Mouse (Mus musculus): Measurements from ENCODE around the gene Dctd. TPM values are rescaled to one million over a fixed set of nuclear protein-coding genes. Genes with fewer than 3 reads are reported as not detected.
"Not testable (repeated sequence)": the region's sequence is repeated elsewhere in the genome, so short reads cannot be mapped to it uniquely, and the experiment has no call there.

Gene Dctd
- polyA plus RNA-seq, 1 experiment from 2014 or later, result 22.6 TPM

DNA sequence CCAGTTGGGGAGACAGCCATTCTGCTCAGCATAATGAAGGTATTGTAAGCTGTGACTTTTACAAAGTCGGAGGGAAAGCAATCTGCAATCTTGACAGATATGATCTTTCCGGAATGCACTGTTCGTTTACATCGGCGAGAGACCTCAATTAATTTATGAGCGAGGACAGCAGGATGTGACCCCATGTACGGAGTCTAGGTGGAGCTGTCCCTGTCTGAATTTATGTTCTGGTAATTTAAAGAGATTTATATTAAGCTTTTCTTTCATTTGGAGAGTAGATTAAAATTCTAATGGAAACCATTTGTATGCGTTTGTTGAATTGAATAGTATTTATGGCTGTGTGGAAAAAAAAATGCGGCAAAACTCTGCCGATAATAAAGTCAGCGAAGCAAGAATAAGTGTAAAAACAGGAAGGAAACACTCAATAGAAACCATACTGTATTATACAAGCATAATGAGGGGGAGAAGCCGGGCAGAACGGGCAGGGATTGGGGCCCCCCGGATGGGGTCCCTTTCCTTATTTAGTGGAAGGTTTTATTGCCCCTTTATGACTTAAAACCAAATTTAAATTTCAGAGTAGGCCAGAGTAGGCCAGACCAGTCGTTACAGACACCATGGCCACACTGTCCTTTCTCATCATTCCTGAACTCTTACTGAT lies 59.8 kb downstream of the Dctd start:
- Histone ChIP-seq H3K27ac (ENCODE audit: low read length) (no peak overlapping the region), H3K4me1 (ENCODE audit: control insufficient read depth, insufficient read depth, low read length) (0 out of 2 replicates have a peak, but pooled peaks cover 5% of the 10 kb centered on the region)

DNA sequence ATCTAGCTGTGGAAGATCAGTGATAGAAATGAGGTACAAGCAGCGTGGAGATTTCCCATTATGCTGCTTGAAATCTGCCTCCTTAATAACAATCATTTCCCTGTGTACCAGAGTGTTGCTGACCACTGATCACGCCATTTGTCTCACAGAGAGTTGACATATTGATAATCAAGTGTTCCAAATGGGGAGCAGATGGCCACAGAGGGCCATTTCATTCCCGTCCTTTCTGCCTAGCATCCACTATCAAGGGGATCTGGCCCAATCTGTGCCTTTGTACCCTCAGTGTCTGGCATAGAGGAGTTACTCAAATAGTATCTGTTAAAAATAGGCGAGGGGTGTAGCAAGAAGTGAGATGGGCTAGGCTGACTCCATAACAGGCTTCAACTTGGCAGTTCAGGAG lies 78.5 kb downstream of the Dctd start:
- Histone ChIP-seq H3K4me2 (ENCODE audit: low read depth, low read length) (no peak overlapping the region), H3K36me3 (ENCODE audit: control insufficient read depth, insufficient read depth, low read length) (no peaks in the 10 kb centered on the region), H3K27ac (ENCODE audit: low read length) (no peak overlapping the region), H3K9ac (ENCODE audit: low read length) (no peak overlapping the region), H3K4me3 (replicated peaks; ENCODE audit: low read length) (no peak overlapping the region), H3K9me3 (replicated peaks; ENCODE audit: control insufficient read depth, low read length) (no peaks in the 10 kb centered on the region), H3K27me3 (ENCODE audit: control insufficient read depth, insufficient read depth, low read length) (no peaks in the 10 kb centered on the region), H3K4me1 (ENCODE audit: control insufficient read depth, insufficient read depth, low read length) (no peaks in the 10 kb centered on the region)
- no peak for ATAC-seq (ENCODE audit: insufficient read depth, low FRiP score)
- 74% methylated on average over 4 of the region's 4 CpGs for WGBS

More for the DNA sequence above, 59.8 kb downstream of the Dctd start:
- H3K4me3 ChIP-seq (replicated peaks; ENCODE audit: low read length), result no peak overlapping the region
- no peaks in the 10 kb centered on the region for H3K36me3 ChIP-seq (ENCODE audit: control insufficient read depth, insufficient read depth, low read length)
- H3K27me3 ChIP-seq (ENCODE audit: control insufficient read depth, insufficient read depth, low read length), result no peaks in the 10 kb centered on the region
- no peak overlapping the region for H3K9ac ChIP-seq (ENCODE audit: low read length)
- no peak for ATAC-seq (ENCODE audit: insufficient read depth, low FRiP score)
- H3K9me3 ChIP-seq (replicated peaks; ENCODE audit: control insufficient read depth, low read length), result no peaks in the 10 kb centered on the region
- no peak overlapping the region for H3K4me2 ChIP-seq (ENCODE audit: low read depth, low read length)
- WGBS, result 32% methylated on average over 15 of the region's 15 CpGs

DNA sequence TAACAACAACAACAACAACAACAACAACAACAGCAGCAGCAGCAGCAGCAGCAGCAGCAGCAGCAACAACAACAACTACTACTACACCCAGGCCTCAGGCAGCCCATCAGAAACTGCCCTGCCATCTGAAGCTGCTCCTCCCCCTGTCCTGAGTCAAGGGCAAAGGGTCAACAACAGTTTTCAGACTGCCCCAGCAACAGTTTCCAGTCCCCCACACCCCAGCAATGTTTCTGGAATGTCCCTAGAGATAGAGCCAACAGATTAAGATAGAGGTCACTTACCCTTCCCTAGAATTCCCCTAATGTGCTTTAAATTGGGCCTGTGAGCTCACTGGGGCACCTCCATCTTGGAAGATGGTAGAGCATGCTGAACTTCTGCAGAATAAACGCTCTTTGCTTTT lies 79.0 kb downstream of the Dctd start:
- Histone ChIP-seq H3K9me3 (replicated peaks; ENCODE audit: control insufficient read depth, low read length) (no peaks in the 10 kb centered on the region), H3K4me3 (replicated peaks; ENCODE audit: low read length) (no peak overlapping the region), H3K9ac (ENCODE audit: low read length) (no peak overlapping the region), H3K27me3 (ENCODE audit: control insufficient read depth, insufficient read depth, low read length) (no peaks in the 10 kb centered on the region), H3K27ac (ENCODE audit: low read length) (no peak overlapping the region), H3K4me1 (ENCODE audit: control insufficient read depth, insufficient read depth, low read length) (no peaks in the 10 kb centered on the region), H3K36me3 (ENCODE audit: control insufficient read depth, insufficient read depth, low read length) (no peaks in the 10 kb centered on the region), H3K4me2 (ENCODE audit: low read depth, low read length) (no peak overlapping the region)
- no peak for ATAC-seq (ENCODE audit: insufficient read depth, low FRiP score)
- WGBS, result 94% methylated on average over 1 of the region's 1 CpGs

DNA sequence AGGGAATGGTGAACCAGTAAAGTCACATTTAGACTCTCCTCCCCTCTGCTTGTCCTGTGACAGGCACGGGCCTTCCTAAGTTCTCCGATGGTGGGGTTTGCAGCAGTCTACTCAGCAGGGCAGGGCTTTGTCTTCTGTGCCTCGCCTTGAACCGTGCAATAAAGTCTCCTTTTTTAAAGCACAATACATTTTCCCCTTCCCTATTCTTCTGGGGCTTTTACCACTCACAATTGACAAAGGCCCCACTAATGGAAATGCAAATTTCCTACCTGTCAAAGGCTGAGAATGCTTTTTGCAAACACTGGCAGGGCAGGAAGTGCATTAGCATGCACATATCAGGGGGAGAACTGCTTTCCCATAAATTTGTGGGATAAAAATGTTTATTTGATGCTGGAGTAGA lies 80.1 kb downstream of the Dctd start:
- Histone ChIP-seq H3K27me3 (ENCODE audit: control insufficient read depth, insufficient read depth, low read length) (no peaks in the 10 kb centered on the region), H3K4me1 (ENCODE audit: control insufficient read depth, insufficient read depth, low read length) (no peaks in the 10 kb centered on the region), H3K9me3 (replicated peaks; ENCODE audit: control insufficient read depth, low read length) (no peaks in the 10 kb centered on the region), H3K27ac (ENCODE audit: low read length) (no peak overlapping the region), H3K4me2 (ENCODE audit: low read depth, low read length) (no peak overlapping the region), H3K36me3 (ENCODE audit: control insufficient read depth, insufficient read depth, low read length) (no peaks in the 10 kb centered on the region), H3K9ac (ENCODE audit: low read length) (no peak overlapping the region), H3K4me3 (replicated peaks; ENCODE audit: low read length) (no peak overlapping the region)
- 49% methylated on average over 4 of the region's 4 CpGs for WGBS
- no peak for ATAC-seq (ENCODE audit: insufficient read depth, low FRiP score)

DNA sequence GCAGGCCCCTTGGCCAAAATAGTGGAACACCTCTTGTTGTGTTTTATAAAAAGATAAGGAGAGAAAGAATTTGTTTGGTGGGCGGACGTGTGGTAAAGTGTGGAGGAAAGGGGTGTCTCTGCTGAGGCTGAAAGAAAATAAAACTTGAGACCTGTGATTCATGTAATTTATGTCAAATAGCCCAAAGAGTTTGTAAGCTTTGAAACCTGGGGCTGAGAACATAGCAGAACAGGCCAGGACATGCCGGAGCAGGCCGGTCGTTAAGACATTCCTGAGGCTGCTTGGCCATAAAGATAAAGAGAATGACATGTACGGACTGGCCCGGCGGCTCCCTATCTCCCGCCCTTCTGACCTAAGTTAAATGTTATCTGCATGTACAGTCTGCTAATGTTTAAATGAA lies 81.3 kb downstream of the Dctd start:
- not testable (repeated sequence) for H3K4me3 ChIP-seq (replicated peaks; ENCODE audit: low read length); H3K27ac ChIP-seq (ENCODE audit: low read length); H3K9me3 ChIP-seq (replicated peaks; ENCODE audit: control insufficient read depth, low read length); H3K4me2 ChIP-seq (ENCODE audit: low read depth, low read length); ATAC-seq (ENCODE audit: insufficient read depth, low FRiP score); H3K36me3 ChIP-seq (ENCODE audit: control insufficient read depth, insufficient read depth, low read length); H3K27me3 ChIP-seq (ENCODE audit: control insufficient read depth, insufficient read depth, low read length); H3K4me1 ChIP-seq (ENCODE audit: control insufficient read depth, insufficient read depth, low read length); H3K9ac ChIP-seq (ENCODE audit: low read length)
- 88% methylated on average over 9 of the region's 9 CpGs for WGBS

DNA sequence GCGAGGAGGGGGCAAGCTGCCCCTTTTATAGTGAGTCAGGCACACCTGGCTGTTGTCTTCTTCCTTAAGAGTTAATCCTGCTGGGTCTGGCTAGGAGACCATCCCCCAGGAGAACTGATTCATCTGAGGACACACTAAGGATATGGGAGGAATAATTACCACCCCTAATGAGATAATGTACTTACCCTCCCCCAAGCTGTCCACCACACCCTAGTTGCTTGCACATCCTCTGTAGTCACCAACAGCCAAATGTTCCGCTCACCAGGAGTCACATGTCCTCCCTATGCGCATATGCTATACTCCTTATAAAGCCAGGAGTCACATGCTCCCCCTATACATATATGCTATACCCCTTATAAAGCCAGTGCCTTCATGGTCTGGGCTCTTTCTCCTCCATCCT lies 82.1 kb downstream of the Dctd start:
- Histone ChIP-seq H3K27ac (ENCODE audit: low read length) (no peak overlapping the region), H3K4me3 (replicated peaks; ENCODE audit: low read length) (no peak overlapping the region), H3K4me2 (ENCODE audit: low read depth, low read length) (no peak overlapping the region), H3K9me3 (replicated peaks; ENCODE audit: control insufficient read depth, low read length) (no peaks in the 10 kb centered on the region), H3K9ac (ENCODE audit: low read length) (no peak overlapping the region), H3K36me3 (ENCODE audit: control insufficient read depth, insufficient read depth, low read length) (no peaks in the 10 kb centered on the region), H3K4me1 (ENCODE audit: control insufficient read depth, insufficient read depth, low read length) (no peaks in the 10 kb centered on the region), H3K27me3 (ENCODE audit: control insufficient read depth, insufficient read depth, low read length) (no peaks in the 10 kb centered on the region)
- 87% methylated on average over 3 of the region's 3 CpGs for WGBS
- ATAC-seq (ENCODE audit: insufficient read depth, low FRiP score), result no peak

DNA sequence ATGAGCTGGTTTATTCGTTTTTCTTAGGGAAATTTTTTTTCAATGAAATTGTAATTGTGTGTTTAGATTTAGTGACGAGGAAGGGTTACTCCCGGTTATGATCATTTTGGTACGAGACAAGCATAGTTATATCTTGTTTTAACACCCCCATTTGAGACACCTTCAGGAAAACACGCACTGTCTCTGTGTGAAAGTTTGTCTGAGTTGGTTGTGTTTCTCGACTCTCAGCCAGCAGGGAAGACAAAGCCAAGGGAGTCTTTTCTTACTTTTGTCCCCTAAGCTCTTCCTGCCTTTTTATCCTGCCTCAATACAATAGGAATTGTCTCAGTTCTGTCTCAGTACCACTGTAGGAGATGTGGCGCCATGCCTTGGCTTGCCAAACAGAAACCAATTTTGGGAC lies 84.9 kb downstream of the Dctd start:
- Histone ChIP-seq H3K36me3 (ENCODE audit: control insufficient read depth, insufficient read depth, low read length) (no peaks in the 10 kb centered on the region), H3K4me1 (ENCODE audit: control insufficient read depth, insufficient read depth, low read length) (no peaks in the 10 kb centered on the region), H3K27me3 (ENCODE audit: control insufficient read depth, insufficient read depth, low read length) (no peaks in the 10 kb centered on the region), H3K9me3 (replicated peaks; ENCODE audit: control insufficient read depth, low read length) (no peaks in the 10 kb centered on the region), H3K27ac (ENCODE audit: low read length) (no peak overlapping the region), H3K4me3 (replicated peaks; ENCODE audit: low read length) (no peak overlapping the region), H3K9ac (ENCODE audit: low read length) (no peak overlapping the region), H3K4me2 (ENCODE audit: low read depth, low read length) (no peak overlapping the region)
- WGBS, result 87% methylated on average over 7 of the region's 7 CpGs
- ATAC-seq (ENCODE audit: insufficient read depth, low FRiP score), result no peak

DNA sequence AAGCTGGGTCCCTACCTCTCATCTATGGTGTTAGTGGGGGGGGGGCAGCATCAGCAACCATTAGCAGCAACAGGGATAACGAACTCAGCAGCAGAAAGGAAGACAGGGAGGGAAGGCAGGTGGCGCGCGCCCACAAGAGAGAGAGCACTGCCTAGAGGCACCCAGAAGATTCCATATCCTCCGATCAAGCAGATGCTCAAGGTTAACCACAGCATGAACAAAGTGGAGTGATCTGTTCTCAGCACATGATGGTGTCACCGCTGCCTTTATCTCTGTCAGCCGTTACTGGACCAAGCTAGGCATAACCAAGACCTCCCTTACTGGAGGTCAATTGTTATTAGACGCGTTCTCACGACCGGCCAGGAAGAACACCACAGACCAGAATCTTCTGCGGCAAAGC lies 89.7 kb downstream of the Dctd start:
- 97% methylated on average over 12 of the region's 12 CpGs for WGBS
- ATAC-seq (ENCODE audit: insufficient read depth, low FRiP score), result no peak

DNA sequence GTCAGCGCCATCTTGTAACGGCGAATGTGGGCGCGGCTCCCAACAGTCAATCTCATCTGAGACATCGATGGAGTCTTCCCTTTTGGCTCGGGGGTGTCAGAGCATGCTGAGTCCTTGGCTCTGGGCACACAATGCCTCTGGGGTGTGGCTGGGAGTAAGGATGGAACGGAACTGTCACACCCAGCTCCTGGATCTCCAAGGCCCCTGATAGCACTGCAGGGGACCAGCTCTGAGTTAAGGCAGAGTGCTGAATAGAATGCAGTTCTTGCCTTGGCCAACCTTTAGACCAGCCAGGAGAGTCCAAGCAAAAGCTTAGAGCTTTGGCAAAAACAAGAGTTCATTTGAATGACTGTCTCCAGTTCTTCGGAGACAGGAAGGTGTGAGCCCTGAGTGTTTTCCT lies 97.1 kb downstream of the Dctd start:
- H3K4me2 ChIP-seq (ENCODE audit: low read depth, low read length), result no peak overlapping the region
- no peak overlapping the region for H3K4me3 ChIP-seq (replicated peaks; ENCODE audit: low read length)
- WGBS, result 94% methylated on average over 9 of the region's 9 CpGs
- no peaks in the 10 kb centered on the region for H3K9me3 ChIP-seq (replicated peaks; ENCODE audit: control insufficient read depth, low read length)
- no peak for ATAC-seq (ENCODE audit: insufficient read depth, low FRiP score)
- H3K36me3 ChIP-seq (ENCODE audit: control insufficient read depth, insufficient read depth, low read length), result no peaks in the 10 kb centered on the region
- no peak overlapping the region for H3K9ac ChIP-seq (ENCODE audit: low read length)
- no peaks in the 10 kb centered on the region for H3K27me3 ChIP-seq (ENCODE audit: control insufficient read depth, insufficient read depth, low read length)
- no peak overlapping the region for H3K27ac ChIP-seq (ENCODE audit: low read length)
- no peaks in the 10 kb centered on the region for H3K4me1 ChIP-seq (ENCODE audit: control insufficient read depth, insufficient read depth, low read length)

More for the DNA sequence above, 89.7 kb downstream of the Dctd start:
- Histone ChIP-seq H3K4me1 (ENCODE audit: control insufficient read depth, insufficient read depth, low read length) (no peaks in the 10 kb centered on the region), H3K4me2 (ENCODE audit: low read depth, low read length) (no peak overlapping the region), H3K27me3 (ENCODE audit: control insufficient read depth, insufficient read depth, low read length) (no peaks in the 10 kb centered on the region), H3K36me3 (ENCODE audit: control insufficient read depth, insufficient read depth, low read length) (no peaks in the 10 kb centered on the region), H3K9ac (ENCODE audit: low read length) (no peak overlapping the region), H3K27ac (ENCODE audit: low read length) (no peak overlapping the region), H3K9me3 (replicated peaks; ENCODE audit: control insufficient read depth, low read length) (no peaks in the 10 kb centered on the region), H3K4me3 (replicated peaks; ENCODE audit: low read length) (no peak overlapping the region)

Measured in stomach, embryonic 16.5 days (tissue).